Mouse (Mus musculus) embryonic facial prominence, embryonic 12.5 days (tissue): Measurements from ENCODE around the gene Gm10134. TPM values are rescaled to one million over a fixed set of nuclear protein-coding genes. Genes with fewer than 3 reads are reported as not detected.

Source experiments
- ATAC-seq: fragments of 200-750 bp; cut with Nextera tagmentation; 2 replicates; pipeline ENCODE4 v1.8.0; 2017; ENCODE audit not compliant: insufficient number of reproducible peaks, insufficient read depth, low FRiP score, low TSS enrichment
- H3K27ac ChIP-seq: fragments of 300-500 bp; sonication (generic); 2 replicates; pipeline ENCODE4 v1.5.1; 2016; ENCODE audit warnings: mild to moderate bottlenecking
- H3K27me3 ChIP-seq: fragments of 300-500 bp; sonication (generic); 2 replicates; pipeline ENCODE4 v1.6.1; 2016; ENCODE audit warnings: mild to moderate bottlenecking, moderate library complexity
- H3K36me3 ChIP-seq: fragments of 300-500 bp; sonication (generic); 2 replicates; pipeline ENCODE4 v1.6.1; 2016; ENCODE audit warnings: mild to moderate bottlenecking
- H3K4me1 ChIP-seq: fragments of 300-500 bp; sonication (generic); 2 replicates; pipeline ENCODE4 v1.6.1; 2016
- H3K4me2 ChIP-seq: fragments of 300-500 bp; sonication (generic); replicated peaks from 2 replicates; pipeline ENCODE4 v1.6.1; 2016; ENCODE audit warnings: mild to moderate bottlenecking, moderate library complexity
- H3K4me3 ChIP-seq: fragments of 300-500 bp; sonication (generic); 2 replicates; pipeline ENCODE4 v1.5.1; 2016; ENCODE audit warnings: mild to moderate bottlenecking
- H3K9ac ChIP-seq: fragments of 300-500 bp; sonication (generic); 2 replicates; pipeline ENCODE4 v1.6.1; 2016; ENCODE audit warnings: mild to moderate bottlenecking, moderate library complexity
- H3K9me3 ChIP-seq: fragments of 300-500 bp; sonication (generic); 2 replicates; pipeline ENCODE4 v1.6.1; 2016; ENCODE audit warnings: mild to moderate bottlenecking, moderate library complexity
- WGBS: fragments of 180-500 bp; shearing (Covaris S2); methylation state at CpG from one replicate; pipeline ENCODE4 v1.1.7; 2016; 5-methylcytosine and 5-hydroxymethylcytosine counted together
- polyA plus RNA-seq: library from polyadenylated mRNA; unstranded; fragments of >200 nt; fragmentation: Nextera tagmentation; extraction: Ambion mirVana; gene quantifications from 2 replicates; pipeline ENCODE4 v1.2.1, GENCODE M21; 2016

Gene Gm10134
- polyA plus RNA-seq, 1 experiment from 2014 or later = 0.87 TPM

GRCm38 (mm10) chr2:28535650-28536049 is 29.8 kb downstream of the Gm10134 start:
- Histone ChIP-seq H3K9ac (peak overlapping the region; percentile 52), H3K4me2 (peak overlapping the region; percentile 81), H3K4me3 (peak overlapping the region; percentile 60; the same call in 1 of the 2 replicates), H3K36me3 (peaks cover 6% of the 10 kb centered on the region; the same call in 1 of the 2 replicates), H3K4me1 (peaks cover 84% of the 10 kb centered on the region), H3K27me3 (no peaks in the 10 kb centered on the region), H3K27ac (peak overlapping the region; percentile 94), H3K9me3 (no peaks in the 10 kb centered on the region)
- no peak for ATAC-seq
- WGBS = 28% methylated on average over 7 of the region's 7 CpGs

DNA sequence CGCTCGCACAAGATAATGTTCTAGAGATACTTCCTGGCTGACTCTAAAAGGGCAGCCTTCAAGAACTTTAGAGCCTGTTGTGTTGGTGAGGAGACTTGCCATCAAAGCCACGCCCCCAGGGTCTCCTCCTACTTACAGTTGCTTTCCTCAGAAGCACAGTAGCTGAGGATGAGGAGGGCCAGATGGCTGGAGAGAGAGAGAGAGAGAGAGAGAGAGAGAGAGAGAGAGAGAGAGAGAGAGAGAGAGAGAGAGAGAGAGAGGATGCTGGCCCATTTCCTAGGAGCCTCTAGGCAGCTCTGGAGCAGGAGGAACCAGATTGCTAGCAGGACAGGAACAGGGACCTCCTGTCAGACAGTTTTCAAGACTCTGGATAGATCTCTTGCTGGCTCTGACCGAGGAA is 30.3 kb downstream of the Gm10134 start:
- Histone ChIP-seq H3K4me1 (peaks cover 83% of the 10 kb centered on the region), H3K27ac (peak overlapping the region; percentile 94), H3K9ac (peak overlapping the region; percentile 52), H3K4me2 (peak overlapping the region; percentile 81), H3K4me3 (no peak overlapping the region), H3K27me3 (no peaks in the 10 kb centered on the region), H3K36me3 (peaks cover 9% of the 10 kb centered on the region; the same call in 1 of the 2 replicates), H3K9me3 (no peaks in the 10 kb centered on the region)
- no peak for ATAC-seq
- WGBS = 50% methylated on average over 4 of the region's 4 CpGs

- ATAC-seq = no peak
- H3K27ac ChIP-seq = no peak overlapping the region
- WGBS = 81% methylated on average over 11 of the region's 11 CpGs
- no peaks in the 10 kb centered on the region for H3K27me3 ChIP-seq
- H3K9me3 ChIP-seq = no peaks in the 10 kb centered on the region
- H3K9ac ChIP-seq = no peak overlapping the region
- peaks cover 78% of the 10 kb centered on the region for H3K4me1 ChIP-seq
- H3K36me3 ChIP-seq = peaks cover 18% of the 10 kb centered on the region
- H3K4me2 ChIP-seq = no peak overlapping the region
- H3K4me3 ChIP-seq = no peak overlapping the region
These were observed 31.1 kb downstream of the Gm10134 start for GRCm38 (mm10) chr2:28536766-28537633.

DNA sequence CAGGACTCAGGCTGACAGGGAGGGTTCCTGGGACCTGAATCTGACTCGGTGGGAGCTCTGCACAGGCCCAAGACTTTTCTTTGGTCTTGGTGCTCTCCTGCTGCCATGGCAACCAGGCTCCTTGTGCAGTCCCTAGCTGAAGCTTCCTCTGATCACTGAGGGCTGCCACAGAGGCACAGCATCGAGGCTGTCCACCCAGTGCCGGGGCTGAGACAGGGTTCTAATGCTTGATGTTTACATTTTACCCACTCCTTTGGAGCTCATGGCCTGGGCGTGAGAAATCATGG is 31.7 kb downstream of the Gm10134 start:
- Histone ChIP-seq H3K27ac (no peak overlapping the region), H3K27me3 (no peaks in the 10 kb centered on the region), H3K9me3 (no peaks in the 10 kb centered on the region), H3K4me2 (no peak overlapping the region), H3K9ac (no peak overlapping the region), H3K4me3 (no peak overlapping the region), H3K36me3 (peaks cover 23% of the 10 kb centered on the region), H3K4me1 (peaks cover 75% of the 10 kb centered on the region)
- 55% methylated on average over 4 of the region's 4 CpGs for WGBS
- ATAC-seq = no peak

DNA sequence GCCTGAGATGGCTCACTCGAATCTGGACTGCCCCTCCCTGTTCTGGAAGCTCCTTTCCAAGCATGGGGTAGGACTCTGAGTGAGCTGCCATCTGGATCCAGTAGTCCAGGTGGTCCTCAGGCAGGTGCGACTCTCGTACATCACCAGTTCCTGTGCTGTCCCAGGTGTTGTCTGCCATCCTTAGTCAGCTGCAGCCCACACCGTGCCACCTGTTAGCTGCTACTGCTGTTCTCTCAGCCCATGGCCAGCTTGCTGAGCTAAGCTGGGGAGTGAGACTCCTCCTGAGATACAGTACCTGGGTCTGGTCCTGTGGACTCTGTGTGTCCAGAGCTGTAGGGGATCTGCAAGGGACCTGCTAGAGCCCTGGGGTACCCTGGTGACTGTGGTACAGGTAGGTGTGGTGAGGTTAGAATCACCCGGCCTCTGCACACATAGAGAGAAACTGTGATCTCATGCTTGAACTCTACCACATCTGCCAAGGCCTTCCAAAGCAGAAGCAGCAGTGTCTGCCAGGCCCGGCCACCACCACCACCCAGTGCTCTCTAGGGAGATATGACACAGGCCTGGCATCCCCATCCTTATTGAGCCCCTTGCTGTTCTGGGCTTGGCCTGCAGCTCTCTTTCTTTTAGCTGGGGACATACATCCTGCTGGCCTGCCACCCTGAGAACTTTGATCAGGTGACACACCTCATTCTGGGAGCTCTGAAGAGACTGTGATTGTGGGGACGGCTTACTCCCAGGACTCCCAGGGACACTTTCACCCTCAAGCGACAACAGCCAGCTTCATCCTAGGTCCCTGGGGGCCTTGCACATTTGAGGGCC is 32.3 kb downstream of the Gm10134 start:
- Histone ChIP-seq H3K9ac (peak overlapping the region; percentile 30; the same call in 1 of the 2 replicates), H3K4me1 (peaks cover 70% of the 10 kb centered on the region)

GRCm38 (mm10) chr2:28538817-28539128 is 32.9 kb downstream of the Gm10134 start:
- H3K27ac ChIP-seq = peak overlapping the region; percentile 87
- peak overlapping the region; percentile 30; the same call in 1 of the 2 replicates for H3K9ac ChIP-seq
- WGBS = 38% methylated on average over 1 of the region's 1 CpGs
- ATAC-seq = no peak
- no peak overlapping the region for H3K4me3 ChIP-seq
- H3K36me3 ChIP-seq = peaks cover 35% of the 10 kb centered on the region
- H3K27me3 ChIP-seq = no peaks in the 10 kb centered on the region
- H3K9me3 ChIP-seq = no peaks in the 10 kb centered on the region
- H3K4me2 ChIP-seq = no peak overlapping the region
- peaks cover 67% of the 10 kb centered on the region for H3K4me1 ChIP-seq

More for the DNA sequence above, 32.3 kb downstream of the Gm10134 start:
- Histone ChIP-seq H3K4me2 (no peak overlapping the region), H3K27ac (peak overlapping the region; percentile 87), H3K9me3 (no peaks in the 10 kb centered on the region), H3K36me3 (peaks cover 30% of the 10 kb centered on the region), H3K27me3 (no peaks in the 10 kb centered on the region), H3K4me3 (no peak overlapping the region)
- no peak for ATAC-seq
- WGBS = 72% methylated on average over 8 of the region's 8 CpGs

DNA sequence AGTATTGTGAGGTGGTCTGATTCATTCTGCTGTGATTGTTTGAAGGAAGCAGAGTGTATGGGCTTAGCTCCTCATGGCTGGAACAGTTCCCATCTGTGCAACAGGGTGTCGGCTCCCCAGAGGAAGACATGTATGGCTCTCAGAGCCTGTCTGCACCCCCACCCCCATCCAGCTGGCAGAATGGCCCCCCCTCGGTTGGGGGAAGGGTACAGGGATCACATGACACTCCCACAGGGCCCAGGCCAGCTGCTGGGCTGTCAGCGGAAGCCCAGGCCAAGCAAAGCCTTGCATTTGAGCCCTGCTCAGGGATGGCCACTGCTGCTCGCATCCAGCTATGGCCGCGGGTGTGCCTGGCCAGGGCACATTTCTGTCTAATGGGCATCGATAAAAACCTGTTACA is 33.3 kb downstream of the Gm10134 start:
- ATAC-seq = peak; percentile 32; the same call in 1 of the 2 replicates
- Histone ChIP-seq H3K4me3 (no peak overlapping the region), H3K27me3 (no peaks in the 10 kb centered on the region), H3K9ac (peak overlapping the region; percentile 20), H3K4me2 (no peak overlapping the region), H3K4me1 (peaks cover 62% of the 10 kb centered on the region), H3K36me3 (peaks cover 40% of the 10 kb centered on the region), H3K27ac (peak overlapping the region; percentile 87), H3K9me3 (no peaks in the 10 kb centered on the region)
- WGBS = 26% methylated on average over 7 of the region's 7 CpGs

- H3K27me3 ChIP-seq = no peaks in the 10 kb centered on the region
- H3K4me3 ChIP-seq = no peak overlapping the region
- no peaks in the 10 kb centered on the region for H3K9me3 ChIP-seq
- H3K4me2 ChIP-seq = no peak overlapping the region
- peaks cover 47% of the 10 kb centered on the region for H3K36me3 ChIP-seq
- peaks cover 55% of the 10 kb centered on the region for H3K4me1 ChIP-seq
- WGBS = 66% methylated on average over 2 of the region's 2 CpGs
- ATAC-seq = no peak
- 0 out of 2 replicates have a peak overlapping the region, but pooled peaks have one; percentile 20 for H3K9ac ChIP-seq
- peak overlapping the region; percentile 87 for H3K27ac ChIP-seq
These were observed 34.1 kb downstream of the Gm10134 start for GRCm38 (mm10) chr2:28539949-28540348.

DNA sequence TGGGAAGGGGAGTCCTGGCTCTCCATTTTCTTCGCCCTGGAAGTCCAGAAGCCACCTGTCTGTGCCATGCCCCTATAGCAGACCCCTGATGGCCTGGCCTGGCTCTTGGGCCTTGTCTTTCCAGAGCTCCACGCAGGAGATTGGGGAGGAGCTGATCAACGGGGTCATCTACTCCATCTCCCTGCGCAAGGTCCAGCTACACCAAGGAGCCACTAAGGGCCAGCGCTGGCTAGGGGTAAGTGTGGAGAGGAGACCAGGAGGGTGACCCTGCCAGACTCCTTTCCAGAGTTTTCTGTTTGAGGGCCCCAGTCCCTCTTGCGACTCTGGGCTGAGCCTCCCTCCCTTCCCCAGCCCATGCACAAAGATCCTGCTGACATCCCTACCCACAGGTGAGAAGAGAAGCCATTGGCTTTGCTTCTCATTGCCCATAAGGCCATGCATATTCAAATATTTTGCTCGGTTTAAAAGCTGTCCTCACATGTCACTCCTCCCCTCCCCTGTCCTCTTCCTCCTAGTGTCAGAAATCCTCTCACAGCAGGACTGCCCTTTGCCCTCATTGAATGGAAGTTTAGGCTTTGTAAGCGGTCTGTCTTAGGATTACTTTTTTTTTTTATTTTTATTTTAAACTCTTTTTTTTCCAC is 34.8 kb downstream of the Gm10134 start:
- 76% methylated on average over 8 of the region's 8 CpGs for WGBS
- no peaks in the 10 kb centered on the region for H3K9me3 ChIP-seq
- H3K4me3 ChIP-seq = no peak overlapping the region
- H3K4me2 ChIP-seq = no peak overlapping the region
- peaks cover 47% of the 10 kb centered on the region for H3K4me1 ChIP-seq
- no peak overlapping the region for H3K9ac ChIP-seq
- H3K27ac ChIP-seq = no peak overlapping the region
- peaks cover 55% of the 10 kb centered on the region for H3K36me3 ChIP-seq
- ATAC-seq = no peak
- no peaks in the 10 kb centered on the region for H3K27me3 ChIP-seq

DNA sequence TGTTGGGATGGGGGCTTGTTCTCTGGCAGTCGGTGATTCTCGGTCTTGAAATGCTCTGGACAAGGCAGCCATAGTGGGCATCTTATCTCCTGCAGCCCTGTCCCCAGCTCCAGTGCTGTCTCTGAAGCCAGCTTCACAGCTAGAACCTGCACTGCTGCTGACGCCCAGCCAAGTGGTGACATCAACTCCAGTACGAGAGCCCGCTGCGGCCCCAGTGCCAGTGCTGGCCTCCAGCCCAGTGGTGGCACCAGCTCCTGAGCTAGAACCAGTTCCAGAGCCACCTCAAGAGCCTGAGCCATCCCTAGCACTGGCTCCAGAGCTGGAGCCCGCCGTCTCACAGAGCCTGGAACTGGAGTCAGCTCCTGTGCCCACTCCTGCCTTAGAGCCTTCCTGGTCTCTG is 38.0 kb downstream of the Gm10134 start:
- peaks cover 83% of the 10 kb centered on the region for H3K36me3 ChIP-seq
- H3K4me2 ChIP-seq = no peak overlapping the region
- no peaks in the 10 kb centered on the region for H3K9me3 ChIP-seq
- no peak for ATAC-seq
- no peak overlapping the region for H3K4me3 ChIP-seq
- no peaks in the 10 kb centered on the region for H3K27me3 ChIP-seq
- H3K27ac ChIP-seq = no peak overlapping the region
- 91% methylated on average over 8 of the region's 8 CpGs for WGBS
- no peak overlapping the region for H3K9ac ChIP-seq
- peaks cover 16% of the 10 kb centered on the region for H3K4me1 ChIP-seq

DNA sequence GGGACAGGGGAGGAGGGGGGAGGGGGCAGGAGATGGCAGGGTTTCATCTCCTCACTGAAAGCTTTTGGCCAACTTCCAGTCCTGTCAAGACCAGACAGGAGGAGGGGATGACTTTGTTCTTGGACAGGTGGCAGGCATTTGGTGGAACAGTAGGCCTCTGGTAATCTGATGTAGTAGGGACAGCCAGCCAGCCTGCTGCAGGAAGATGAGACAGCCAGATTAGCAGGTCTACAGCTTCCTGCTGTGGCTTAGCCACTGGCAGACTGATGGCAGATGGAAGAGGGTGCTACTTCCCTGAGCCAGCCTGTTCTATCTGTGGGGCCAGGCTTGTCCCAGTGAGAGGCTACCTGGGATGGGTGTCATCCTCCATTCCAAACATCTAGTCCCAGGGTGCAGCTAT is 40.1 kb downstream of the Gm10134 start:
- no peaks in the 10 kb centered on the region for H3K27me3 ChIP-seq
- no peaks in the 10 kb centered on the region for H3K9me3 ChIP-seq
- no peak overlapping the region for H3K4me3 ChIP-seq
- no peak overlapping the region for H3K9ac ChIP-seq
- H3K36me3 ChIP-seq = peaks cover 95% of the 10 kb centered on the region
- H3K4me1 ChIP-seq = no peaks in the 10 kb centered on the region
- no peak for ATAC-seq
- no peak overlapping the region for H3K27ac ChIP-seq
- H3K4me2 ChIP-seq = no peak overlapping the region
